Mouse (Mus musculus) G1E (cell line): Measurements from ENCODE around the gene Gm28374.

Source experiments
- CTCF ChIP-seq: IDR thresholded peaks from 2 replicates; pipeline ENCODE4 v1.5.1; 2012; ENCODE audit warnings: low read depth, low read length, inconsistent platforms, mixed read lengths
- TAL1 ChIP-seq: conservative IDR thresholded peaks from 2 replicates; pipeline ENCODE4 v1.6.1; 2012; ENCODE audit warnings: low read depth, low read length, inconsistent platforms, mixed read lengths

DNA sequence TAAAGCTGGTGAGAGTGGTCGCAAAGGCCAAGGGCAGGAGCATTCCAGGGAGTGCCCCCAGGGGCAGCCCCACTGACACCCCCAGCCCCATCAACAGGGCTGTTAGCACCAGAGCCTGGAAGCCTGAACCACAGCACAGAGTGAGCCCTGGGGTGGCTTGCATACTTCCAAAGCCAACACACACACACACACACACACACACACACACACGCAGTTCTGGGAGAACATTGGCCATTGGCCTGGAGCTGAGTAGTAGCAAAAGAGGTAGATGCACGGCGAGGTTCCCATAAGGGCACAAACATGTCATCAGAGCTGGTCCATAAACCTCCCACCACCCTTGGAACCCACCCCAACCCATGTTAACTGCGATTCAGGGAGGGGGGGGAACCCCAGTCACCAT lies 15.5 kb downstream of the Gm28374 start:
- no peak for TF ChIP-seq TAL1
- TF ChIP-seq CTCF = no peak
